Mouse (Mus musculus) regulatory T cell (primary cell): ENCODE results near the gene Coch.
"Not testable (repeated sequence)": the region's sequence is repeated elsewhere in the genome, so short reads cannot be mapped to it uniquely, and the experiment has no call there.

ENCODE experiments used
- in situ Hi-C: fragments of 300-600 bp; cut with MboI, MseI; formaldehyde crosslinking; loops from one replicate; pipeline ENCODE4 v1.15.1; 2025; ENCODE audit warnings: high pct_unique_total_duplicates

Coch gene

GRCm38 (mm10) chr12:51636689-51637470 is 43.7 kb downstream of the Coch start:
- in situ Hi-C loops: no loop called here

GRCm38 (mm10) chr12:51641871-51642270 is 48.7 kb downstream of the Coch start:
- in situ Hi-C loops: no loop called here

GRCm38 (mm10) chr12:51649401-51649800 is 56.3 kb downstream of the Coch start:
- in situ Hi-C loops: not testable (repeated sequence)
